ENCODE assay signal across 10 mouse cellular contexts in the genomic region with DNA sequence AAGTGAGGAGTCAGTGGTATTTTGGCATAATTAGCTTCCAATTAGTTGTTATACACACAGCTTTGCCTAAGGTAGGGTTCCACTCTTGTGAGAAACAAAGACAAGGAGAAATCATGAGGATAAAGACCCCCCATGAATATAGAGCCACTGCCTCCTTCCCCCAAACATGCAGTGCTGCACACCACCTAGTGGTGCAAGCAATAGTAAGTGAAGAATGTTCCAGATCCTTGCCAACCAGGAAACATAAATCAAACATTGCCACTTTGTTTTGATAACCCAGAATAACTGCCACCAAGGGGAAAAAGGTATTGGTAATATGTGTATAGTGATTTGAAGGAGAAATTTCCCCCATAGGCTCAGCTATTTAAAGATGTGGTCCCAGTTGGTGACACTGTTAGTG. TPM values are rescaled to one million over a fixed set of nuclear protein-coding genes. Genes with fewer than 3 reads are reported as not detected.
DNase-seq lines count a peak whose midpoint lies in the region; ATAC-seq lines count a peak whose summit lies in the region.
"Had no signal": no experiment of that assay in that cellular context is flagged by ENCODE, and none has a peak within 500 bp of the region (broad histone marks: within the 10 kb centered on the region; RNA-seq: fewer than 3 reads in every experiment).

No protein-coding gene starts in this region.

- peak; percentile 9 for DNase-seq in kidney, postnatal 14 days
- no peak for DNase-seq in kidney, adult 11 months
- DNase-seq in 3T3-L1 (ENCODE audit: low read depth, low spot score) (peak; percentile 57), NIH3T3 (ENCODE audit: low read depth) (peak; percentile 2)
- peak; percentile 37 for DNase-seq in lung, postnatal 36 days
- DNase-seq in frontal cortex, adult 2 months (ENCODE audit: extremely low spot score in 1 of 2, low spot score in 1 of 2) = no peak
- no peak for DNase-seq in spleen, postnatal 14 days (ENCODE audit: low spot score in 2 of 2)
- DNase-seq: adrenal gland, adult 8-10 months; cerebellum, adult 11-12 months had no signal

- no peak for ATAC-seq in frontal cortex, adult (ENCODE audit: low TSS enrichment)

RNA-seq across cellular contexts. Expression of a gene that starts 11.8 kb away (rescaled TPM):
- 0.29 and 0.46 TPM in 2 replicates for polyA plus RNA-seq in frontal cortex, adult 2 months (2012; rRNA removed)

Comparison
In these comparisons a context has a peak if more than half of its experiments do, and no peak if none do; other contexts are left out.
1. DNase-seq: peak in kidney, postnatal 14 days (single experiment), 3T3-L1 (single experiment), NIH3T3 (single experiment) and lung, postnatal 36 days (single experiment); none in kidney, adult 11 months (single experiment), frontal cortex, adult 2 months (0 of 2) and spleen, postnatal 14 days (0 of 2).